Mouse (Mus musculus): ENCODE results near the gene Fbxw28.
"Not testable (repeated sequence)": the region's sequence is repeated elsewhere in the genome, so short reads cannot be mapped to it uniquely, and the experiment has no call there.

GRCm38 (mm10) chr9:109287576-109287975, 51.9 kb downstream of the Fbxw28 start, which contains the start of gene Fbxw14:
- TF ChIP-seq CTCF, EP300 (IDR thresholded peaks at IDR 0.05): not testable (repeated sequence)

Data from lung, postnatal 0 days (tissue).